Mouse (Mus musculus) kidney, adult 2 months (tissue): ENCODE data around the gene Itpk1. TPM values are rescaled to one million over a fixed set of nuclear protein-coding genes. Genes with fewer than 3 reads are reported as not detected.

Source experiments
- DNase-seq: peaks from one replicate; pipeline ENCODE4 v3.0.0; 2021
- H3K27ac ChIP-seq: fragments of 200-500 bp; 2 replicates; pipeline ENCODE4 v1.5.1; 2012; ENCODE audit warnings: low read depth, low read length, control low read depth, inconsistent platforms; ENCODE audit not compliant: insufficient read depth
- H3K27me3 ChIP-seq: fragments of 200-500 bp; replicated peaks from 2 replicates; pipeline ENCODE4 v1.6.1; 2012; ENCODE audit warnings: mild to moderate bottlenecking, moderate library complexity, low read length, inconsistent platforms; ENCODE audit not compliant: control insufficient read depth, insufficient read depth
- H3K36me3 ChIP-seq: fragments of 200-500 bp; 2 replicates; pipeline ENCODE4 v1.6.1; 2012; ENCODE audit warnings: mild to moderate bottlenecking, moderate library complexity, low read length, inconsistent platforms; ENCODE audit not compliant: control insufficient read depth, insufficient read depth
- H3K4me1 ChIP-seq: fragments of 200-500 bp; 2 replicates; pipeline ENCODE4 v1.6.1; 2011; ENCODE audit warnings: low read length; ENCODE audit not compliant: control insufficient read depth, insufficient read depth
- H3K4me3 ChIP-seq: fragments of 200-500 bp; 2 replicates; pipeline ENCODE4 v1.5.1; 2011; ENCODE audit warnings: mild to moderate bottlenecking, low read depth, low read length, control low read depth; ENCODE audit not compliant: insufficient read depth
- CTCF ChIP-seq: fragments of 200-500 bp; conservative IDR thresholded peaks from 2 replicates; pipeline ENCODE4 v1.5.1; 2011; ENCODE audit warnings: low read depth, mild to moderate bottlenecking, control low read depth, low read length, moderate library complexity, mixed read lengths; ENCODE audit not compliant: insufficient read depth, insufficient read length
- POLR2A ChIP-seq: fragments of 200-500 bp; IDR thresholded peaks from one replicate; pipeline ENCODE4 v1.6.1; 2011; ENCODE audit warnings: low read depth, low read length, control low read depth
- WGBS: fragments of 180-500 bp; shearing (Covaris S2); methylation state at CpG from one replicate; pipeline ENCODE4 v1.1.7; 2018; 5-methylcytosine and 5-hydroxymethylcytosine counted together
- polyA plus RNA-seq: library from polyadenylated mRNA; depleted of rRNA; stranded (reverse); fragments of >200 nt; gene quantifications from 2 replicates; pipeline ENCODE4 v1.2.3, GENCODE M21; 2012

The Itpk1 gene
- polyA plus RNA-seq, 1 experiment: 29.0 TPM

DNA sequence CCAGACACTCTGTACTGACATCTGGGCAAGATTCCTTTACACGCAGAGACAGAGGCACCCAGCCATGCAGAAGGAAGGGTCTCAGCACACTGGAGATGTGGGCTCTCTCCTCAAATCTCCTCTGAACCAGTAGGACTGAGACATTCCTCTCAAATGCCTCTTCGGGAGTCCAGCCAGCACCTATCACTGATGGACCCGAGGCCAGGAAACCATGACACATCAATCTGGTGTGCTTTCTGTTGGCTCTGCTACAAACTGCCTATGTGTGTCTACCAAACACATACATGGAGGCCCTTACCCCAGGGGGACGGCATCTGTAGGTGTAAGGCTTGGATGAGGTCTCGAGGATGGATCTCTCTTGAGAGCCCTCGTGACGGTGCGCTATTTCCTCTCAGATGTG lies 117.6 kb downstream of the Itpk1 start:
- TF ChIP-seq POLR2A: no peak
- TF ChIP-seq CTCF: no peak
- H3K27ac ChIP-seq: no peak overlapping the region
- H3K27me3 ChIP-seq: no peaks in the 10 kb centered on the region
- H3K4me3 ChIP-seq: no peak overlapping the region
- no peaks in the 10 kb centered on the region for H3K36me3 ChIP-seq
- H3K4me1 ChIP-seq: no peaks in the 10 kb centered on the region
- WGBS: 81% methylated on average over 8 of the region's 8 CpGs
- DNase-seq: no peak

DNA sequence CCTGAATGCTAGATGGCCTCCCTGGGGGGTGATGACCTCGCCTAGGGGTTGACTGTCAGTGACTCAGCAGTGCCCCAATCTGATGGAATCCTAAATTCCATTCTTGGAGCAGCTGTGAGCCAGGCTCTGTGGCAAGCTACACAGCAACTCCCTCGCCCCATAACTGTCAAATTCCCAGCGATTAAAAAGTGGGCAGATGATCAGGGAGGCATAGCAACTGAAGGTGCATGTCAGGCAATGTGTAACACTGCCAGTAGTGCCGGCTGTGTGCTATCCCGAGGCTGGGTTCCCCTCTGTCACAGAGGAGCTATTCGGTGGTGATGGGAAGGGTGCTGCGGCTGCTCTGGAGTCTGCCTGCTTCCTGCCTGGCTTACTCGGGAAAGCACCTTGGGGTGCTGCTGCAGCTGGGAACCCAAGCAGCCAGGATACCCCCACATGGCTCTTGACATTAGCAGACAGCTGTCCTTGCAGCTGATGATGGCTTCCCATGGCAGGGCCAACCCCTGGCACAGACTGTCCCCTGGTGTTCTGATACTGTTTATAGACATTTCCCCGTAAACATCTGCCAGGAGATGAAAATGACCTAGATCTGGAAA lies 118.3 kb downstream of the Itpk1 start:
- no peak for DNase-seq
- 77% methylated on average over 9 of the region's 9 CpGs for WGBS
- no peaks in the 10 kb centered on the region for H3K27me3 ChIP-seq
- no peak overlapping the region for H3K4me3 ChIP-seq
- no peak overlapping the region for H3K27ac ChIP-seq
- TF ChIP-seq POLR2A (no peak), CTCF (no peak)
- no peaks in the 10 kb centered on the region for H3K4me1 ChIP-seq
- H3K36me3 ChIP-seq: no peaks in the 10 kb centered on the region

DNA sequence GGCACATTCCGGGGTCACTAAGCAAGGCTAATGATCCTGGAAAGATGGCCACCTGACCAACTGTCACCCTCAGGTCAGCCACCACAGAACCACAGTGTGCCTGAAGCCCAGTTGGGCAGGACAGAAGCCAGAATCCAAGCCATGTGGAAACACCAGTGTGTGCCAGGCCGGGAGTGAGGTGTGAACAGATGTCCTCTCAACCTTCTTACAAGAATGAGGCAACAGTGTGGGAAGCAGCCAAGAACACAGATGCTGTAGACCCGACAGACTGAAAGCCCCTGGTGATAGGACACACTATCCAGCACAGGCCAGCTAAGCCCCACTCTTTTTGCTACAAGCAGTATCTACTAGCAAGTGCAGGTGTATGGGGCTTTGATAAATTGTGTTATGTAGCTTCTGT lies 119.3 kb downstream of the Itpk1 start:
- no peak for DNase-seq
- Histone ChIP-seq H3K4me3 (no peak overlapping the region), H3K4me1 (no peaks in the 10 kb centered on the region), H3K27ac (no peak overlapping the region), H3K27me3 (no peaks in the 10 kb centered on the region), H3K36me3 (no peaks in the 10 kb centered on the region)
- 83% methylated on average over 3 of the region's 3 CpGs for WGBS
- TF ChIP-seq POLR2A (no peak), CTCF (no peak)

DNA sequence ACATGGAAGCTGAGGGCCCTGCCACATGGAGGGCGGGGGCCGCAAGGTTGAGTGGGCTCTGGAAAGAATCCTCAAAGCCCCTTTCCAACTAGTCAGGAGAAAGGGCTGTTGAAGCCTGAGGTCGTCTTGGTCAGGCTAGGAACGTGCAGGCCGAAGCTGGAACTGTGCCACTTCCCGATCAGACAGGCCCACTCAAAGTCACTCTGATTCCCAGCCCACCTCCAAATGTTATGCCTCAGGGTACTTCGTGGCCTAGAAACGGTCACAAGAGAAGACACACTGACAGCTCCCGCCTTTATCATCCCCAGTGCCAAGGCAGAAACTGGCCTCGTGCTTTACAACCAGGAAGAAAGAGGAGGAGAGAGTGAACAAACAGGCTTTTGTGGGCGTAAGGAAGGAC lies 122.3 kb downstream of the Itpk1 start:
- H3K27me3 ChIP-seq: no peaks in the 10 kb centered on the region
- no peak overlapping the region for H3K4me3 ChIP-seq
- no peaks in the 10 kb centered on the region for H3K4me1 ChIP-seq
- no peaks in the 10 kb centered on the region for H3K36me3 ChIP-seq
- 82% methylated on average over 11 of the region's 11 CpGs for WGBS
- no peak for DNase-seq
- H3K27ac ChIP-seq: no peak overlapping the region
- TF ChIP-seq POLR2A (no peak), CTCF (no peak)

DNA sequence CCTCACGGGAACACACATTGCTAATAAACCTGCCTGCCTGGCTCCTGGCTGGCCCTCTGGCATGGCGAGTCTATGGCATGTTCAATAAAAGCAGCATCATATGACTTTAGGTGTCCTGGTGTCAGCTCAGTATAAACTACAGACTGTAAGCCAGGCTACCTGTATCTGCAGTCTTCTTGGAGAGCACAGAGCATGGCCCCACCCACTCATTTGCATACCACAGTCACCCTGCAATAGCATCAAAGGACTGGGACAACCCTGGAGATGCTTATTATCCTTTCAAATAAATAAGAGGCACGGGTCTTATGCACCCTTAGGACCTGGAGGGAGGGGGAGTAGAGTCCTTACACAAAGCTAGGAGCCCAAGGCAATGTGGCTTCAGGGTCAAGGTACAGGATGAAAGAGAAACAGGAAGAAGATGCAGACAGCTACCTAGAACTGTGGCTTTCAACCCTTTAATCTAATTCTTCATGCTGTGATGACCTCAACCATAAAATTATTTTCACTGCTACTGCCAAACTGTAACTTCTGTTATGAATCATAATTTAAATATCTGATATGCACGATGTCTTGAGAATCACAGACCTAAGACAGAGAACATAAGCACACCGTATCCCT lies 123.0 kb downstream of the Itpk1 start:
- WGBS: 79% methylated on average over 5 of the region's 5 CpGs
- no peaks in the 10 kb centered on the region for H3K36me3 ChIP-seq
- no peak overlapping the region for H3K27ac ChIP-seq
- no peaks in the 10 kb centered on the region for H3K4me1 ChIP-seq
- no peak for DNase-seq
- H3K4me3 ChIP-seq: no peak overlapping the region
- no peaks in the 10 kb centered on the region for H3K27me3 ChIP-seq
- TF ChIP-seq POLR2A (no peak), CTCF (no peak)

DNA sequence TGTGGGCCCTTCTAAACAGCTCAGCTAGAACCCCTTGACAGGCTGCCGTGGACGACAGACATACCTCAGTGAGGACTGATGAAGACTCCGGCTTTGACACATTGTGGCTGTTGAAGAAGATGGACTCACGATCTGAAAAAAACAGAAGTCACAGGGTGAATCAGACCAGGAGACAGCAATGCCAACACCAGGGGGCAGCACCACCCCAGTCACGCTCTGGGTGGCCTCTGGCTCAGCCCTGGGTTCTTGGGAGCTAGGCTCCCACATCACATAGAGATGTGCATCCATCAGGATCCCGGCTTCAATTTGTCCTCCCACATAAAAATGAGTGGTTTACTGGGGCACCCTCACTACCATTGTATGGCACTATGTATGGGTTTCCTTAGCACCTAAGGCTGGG lies 125.7 kb downstream of the Itpk1 start:
- TF ChIP-seq POLR2A (no peak), CTCF (peak; percentile 81)
- 42% methylated on average over 6 of the region's 6 CpGs for WGBS
- Histone ChIP-seq H3K36me3 (no peaks in the 10 kb centered on the region), H3K4me3 (no peak overlapping the region), H3K27me3 (no peaks in the 10 kb centered on the region), H3K4me1 (no peaks in the 10 kb centered on the region), H3K27ac (no peak overlapping the region)
- peak; percentile 76 for DNase-seq

DNA sequence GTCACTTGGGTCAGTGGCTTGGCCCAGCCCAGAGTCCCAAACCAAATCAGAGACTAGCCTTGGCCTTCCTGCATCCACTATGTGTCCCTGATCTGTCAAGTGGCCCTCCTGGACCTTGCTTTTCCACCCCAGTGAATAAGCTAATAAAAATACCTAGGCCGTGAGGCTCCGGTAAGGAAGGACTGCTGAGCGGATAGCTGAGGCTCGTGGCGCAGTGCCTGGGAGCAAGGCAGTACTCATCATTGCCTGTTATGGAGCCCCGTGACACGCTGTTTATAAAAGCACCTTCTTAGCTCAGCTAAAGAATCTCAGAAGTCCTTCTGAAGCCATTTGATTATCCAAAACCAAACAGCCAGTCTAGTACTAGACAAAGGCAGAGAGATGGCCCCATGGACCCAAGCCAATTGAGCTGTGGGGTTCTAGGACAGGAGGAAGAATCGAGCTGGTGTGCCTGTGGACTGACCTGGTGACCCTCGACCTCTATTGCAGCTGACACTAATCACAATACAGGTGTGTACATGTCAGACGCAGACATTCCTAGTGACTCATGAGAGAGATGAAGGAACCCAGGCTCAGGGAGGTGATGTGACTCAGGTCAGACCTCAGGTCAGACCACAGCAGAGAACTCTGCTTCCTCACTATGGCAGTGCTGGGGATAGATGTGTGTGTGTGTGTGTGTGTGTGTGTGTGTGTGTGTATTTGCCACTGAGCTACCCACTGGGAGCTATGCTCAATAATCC lies 127.9 kb downstream of the Itpk1 start:
- Histone ChIP-seq H3K27me3 (no peaks in the 10 kb centered on the region), H3K27ac (no peak overlapping the region), H3K4me3 (no peak overlapping the region), H3K36me3 (no peaks in the 10 kb centered on the region), H3K4me1 (no peaks in the 10 kb centered on the region)
- TF ChIP-seq CTCF: no peak
- TF ChIP-seq POLR2A: no peak
- no peak for DNase-seq
- 75% methylated on average over 10 of the region's 10 CpGs for WGBS
